Mouse (Mus musculus) midbrain, embryonic 14.5 days (tissue): ENCODE measurements around the gene Ppp1r2. TPM values are rescaled to one million over a fixed set of nuclear protein-coding genes. Genes with fewer than 3 reads are reported as not detected.

Experiments used
- ATAC-seq: fragments of 200-750 bp; cut with Nextera tagmentation; 2 replicates; pipeline ENCODE4 v1.8.0; 2017; ENCODE audit warnings: moderate number of reproducible peaks, moderate library complexity; ENCODE audit not compliant: low FRiP score, low TSS enrichment
- DNase-seq: peaks from one replicate; pipeline ENCODE4 v3.0.0-alpha.2; 2015
- H3K27ac ChIP-seq: fragments of 300-500 bp; sonication (generic); replicated peaks from 2 replicates; pipeline ENCODE4 v1.5.1; 2014; ENCODE audit warnings: mild to moderate bottlenecking, low read depth, low read length, moderate library complexity
- H3K27me3 ChIP-seq: fragments of 300-500 bp; sonication (generic); 2 replicates; pipeline ENCODE4 v1.6.1; 2014; ENCODE audit warnings: low read length, control low read depth, mixed read lengths; ENCODE audit not compliant: control insufficient read depth, insufficient read depth
- H3K36me3 ChIP-seq: fragments of 300-500 bp; sonication (generic); 2 replicates; pipeline ENCODE4 v1.6.1; 2014; ENCODE audit warnings: low read length, control low read depth; ENCODE audit not compliant: control insufficient read depth, insufficient read depth
- H3K4me1 ChIP-seq: fragments of 300-500 bp; sonication (generic); 2 replicates; pipeline ENCODE4 v1.6.1; 2014; ENCODE audit warnings: mild to moderate bottlenecking, antibody characterized with exemption, low read length, control low read depth; ENCODE audit not compliant: control insufficient read depth, insufficient read depth
- H3K4me2 ChIP-seq: fragments of 300-500 bp; sonication (generic); 2 replicates; pipeline ENCODE4 v1.6.1; 2014; ENCODE audit warnings: mild to moderate bottlenecking, low read length, moderate library complexity
- H3K4me3 ChIP-seq: fragments of 300-500 bp; sonication (generic); replicated peaks from 2 replicates; pipeline ENCODE4 v1.5.1; 2014; ENCODE audit warnings: low read depth, low read length
- H3K9ac ChIP-seq: fragments of 300-500 bp; sonication (generic); replicated peaks from 2 replicates; pipeline ENCODE4 v1.6.1; 2014; ENCODE audit warnings: mild to moderate bottlenecking, low read length, moderate library complexity
- H3K9me3 ChIP-seq: fragments of 300-500 bp; sonication (generic); 2 replicates; pipeline ENCODE4 v1.6.1; 2016; ENCODE audit warnings: low read length, control low read depth, mixed read lengths; ENCODE audit not compliant: control insufficient read depth
- WGBS: fragments of 180-500 bp; shearing (Covaris S2); extraction: QIAGEN DNeasy Blood & Tissue Kit; methylation state at CpG from one replicate; pipeline ENCODE4 v1.1.7; 2014; 5-methylcytosine and 5-hydroxymethylcytosine counted together
- polyA plus RNA-seq: library from polyadenylated mRNA; unstranded; fragments of >200 nt; fragmentation: Nextera tagmentation; extraction: Ambion mirVana; gene quantifications from 2 replicates; pipeline ENCODE4 v1.2.1, GENCODE M21; 2014

Ppp1r2 gene
- polyA plus RNA-seq, 1 experiment from 2014 or later, result 100 TPM

- ATAC-seq, result no peak
Measured at GRCm38 (mm10) chr16:31314497-31315233, 39.6 kb upstream of the Ppp1r2 start, which contains the start of gene Apod. Gene Apod, minus strand, starts transcription at chr16:31314808.

GRCm38 (mm10) chr16:31313611-31314010 is 38.5 kb upstream of the Ppp1r2 start:
- H3K9ac ChIP-seq, result no peak overlapping the region
- H3K27me3 ChIP-seq, result no peaks in the 10 kb centered on the region
- DNase-seq (no peak), ATAC-seq (no peak)
- no peaks in the 10 kb centered on the region for H3K36me3 ChIP-seq
- no peak overlapping the region for H3K4me2 ChIP-seq
- no peaks in the 10 kb centered on the region for H3K9me3 ChIP-seq
- no peak overlapping the region for H3K4me3 ChIP-seq
- no peaks in the 10 kb centered on the region for H3K4me1 ChIP-seq
- 71% methylated on average over 2 of the region's 2 CpGs for WGBS
- H3K27ac ChIP-seq, result no peak overlapping the region

More at GRCm38 (mm10) chr16:31314497-31315233, 39.6 kb upstream of the Ppp1r2 start, which contains the start of gene Apod:
- DNase-seq, result no peak
- H3K4me2 ChIP-seq, result no peak within 1 kb of the TSS
- H3K4me1 ChIP-seq, result no peaks in the 10 kb centered on the region
- no peak within 1 kb of the TSS for H3K27ac ChIP-seq
- 49% methylated on average over 9 of the region's 9 CpGs for WGBS
- no peak within 1 kb of the TSS for H3K9ac ChIP-seq
- H3K27me3 ChIP-seq, result no peaks in the 10 kb centered on the region
- no peaks in the 10 kb centered on the region for H3K36me3 ChIP-seq
- no peaks in the 10 kb centered on the region for H3K9me3 ChIP-seq
- H3K4me3 ChIP-seq, result no peak within 1 kb of the TSS

- Histone ChIP-seq H3K4me3 (no peak overlapping the region), H3K9me3 (no peaks in the 10 kb centered on the region), H3K4me1 (no peaks in the 10 kb centered on the region), H3K36me3 (no peaks in the 10 kb centered on the region), H3K27ac (no peak overlapping the region), H3K4me2 (no peak overlapping the region), H3K27me3 (no peaks in the 10 kb centered on the region), H3K9ac (no peak overlapping the region)
- 80% methylated on average over 3 of the region's 3 CpGs for WGBS
- no peak for ATAC-seq
- no peak for DNase-seq
Measured at GRCm38 (mm10) chr16:31312296-31312695, 37.2 kb upstream of the Ppp1r2 start.

GRCm38 (mm10) chr16:31305199-31305919 is 30.3 kb upstream of the Ppp1r2 start:
- Histone ChIP-seq H3K27ac (no peak overlapping the region), H3K4me1 (0 out of 2 replicates have a peak, but pooled peaks cover 9% of the 10 kb centered on the region), H3K4me2 (no peak overlapping the region), H3K27me3 (no peaks in the 10 kb centered on the region), H3K9me3 (no peaks in the 10 kb centered on the region), H3K9ac (no peak overlapping the region), H3K36me3 (no peaks in the 10 kb centered on the region), H3K4me3 (no peak overlapping the region)
- DNase-seq (no peak), ATAC-seq (no peak)
- WGBS, result 62% methylated on average over 5 of the region's 5 CpGs

- WGBS, result 68% methylated on average over 10 of the region's 10 CpGs
- no peaks in the 10 kb centered on the region for H3K9me3 ChIP-seq
- H3K27ac ChIP-seq, result no peak overlapping the region
- H3K36me3 ChIP-seq, result no peaks in the 10 kb centered on the region
- no peak overlapping the region for H3K4me2 ChIP-seq
- H3K4me1 ChIP-seq, result peaks cover 24% of the 10 kb centered on the region
- no peak overlapping the region for H3K4me3 ChIP-seq
- H3K27me3 ChIP-seq, result no peaks in the 10 kb centered on the region
- ATAC-seq (no peak), DNase-seq (no peak)
- no peak overlapping the region for H3K9ac ChIP-seq
Measured at GRCm38 (mm10) chr16:31303276-31303675, 28.2 kb upstream of the Ppp1r2 start.

- ATAC-seq (no peak), DNase-seq (no peak)
- Histone ChIP-seq H3K36me3 (no peaks in the 10 kb centered on the region), H3K9ac (no peak overlapping the region), H3K4me3 (no peak overlapping the region), H3K27me3 (no peaks in the 10 kb centered on the region), H3K9me3 (no peaks in the 10 kb centered on the region), H3K4me2 (no peak overlapping the region), H3K4me1 (peaks cover 24% of the 10 kb centered on the region), H3K27ac (no peak overlapping the region)
- WGBS, result 65% methylated on average over 6 of the region's 6 CpGs
Measured at GRCm38 (mm10) chr16:31300883-31301532, 25.9 kb upstream of the Ppp1r2 start.

GRCm38 (mm10) chr16:31300467-31300866 is 25.4 kb upstream of the Ppp1r2 start:
- no peak overlapping the region for H3K4me2 ChIP-seq
- no peaks in the 10 kb centered on the region for H3K27me3 ChIP-seq
- peaks cover 24% of the 10 kb centered on the region for H3K4me1 ChIP-seq
- H3K9ac ChIP-seq, result no peak overlapping the region
- H3K36me3 ChIP-seq, result no peaks in the 10 kb centered on the region
- DNase-seq, result peak; percentile 39
- H3K27ac ChIP-seq, result no peak overlapping the region
- WGBS, result 17% methylated on average over 7 of the region's 7 CpGs
- no peak overlapping the region for H3K4me3 ChIP-seq
- ATAC-seq, result no peak
- no peaks in the 10 kb centered on the region for H3K9me3 ChIP-seq

GRCm38 (mm10) chr16:31299960-31300353 is 24.9 kb upstream of the Ppp1r2 start:
- peaks cover 24% of the 10 kb centered on the region for H3K4me1 ChIP-seq
- no peak overlapping the region for H3K27ac ChIP-seq
- peak; percentile 53; the same call in 1 of the 2 replicates for ATAC-seq
- WGBS, result 18% methylated on average over 3 of the region's 3 CpGs
- no peaks in the 10 kb centered on the region for H3K9me3 ChIP-seq
- no peak overlapping the region for H3K4me2 ChIP-seq
- no peak overlapping the region for H3K4me3 ChIP-seq
- H3K9ac ChIP-seq, result no peak overlapping the region
- no peaks in the 10 kb centered on the region for H3K36me3 ChIP-seq
- DNase-seq, result peak; percentile 25
- no peaks in the 10 kb centered on the region for H3K27me3 ChIP-seq
